Mouse (Mus musculus) testis, postnatal 14 days (tissue): ENCODE results near the gene Gm49369.
"Not testable (repeated sequence)": the region's sequence is repeated elsewhere in the genome, so short reads cannot be mapped to it uniquely, and the experiment has no call there.

Source experiments
- DNase-seq: peaks from one replicate; pipeline ENCODE4 v3.0.0; 2021; ENCODE audit warnings: low spot score

The Gm49369 gene

DNA sequence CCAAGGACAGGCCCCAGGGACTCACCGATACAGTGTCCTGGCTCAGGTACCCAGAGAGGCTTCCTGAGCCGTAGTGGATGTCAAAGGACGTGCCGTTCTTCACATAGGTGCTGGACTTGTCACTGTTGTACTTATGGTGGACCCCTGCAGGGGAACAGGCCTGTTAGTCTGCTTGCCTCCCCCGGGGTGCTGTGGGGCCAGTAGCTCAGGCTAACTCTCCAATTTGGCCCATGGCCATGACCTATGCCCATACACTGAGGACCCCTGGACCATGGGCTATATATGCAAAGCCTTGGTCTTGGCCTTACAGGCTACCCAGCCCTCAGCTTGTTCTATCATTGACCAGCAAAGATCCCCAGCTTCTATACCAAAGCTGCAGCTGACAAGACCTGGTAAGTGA, at the start of gene Gm49369:
Gm49369 (minus strand) TSS at position 101 of the 400 bp plus-strand sequence.
- DNase-seq = no peak

- no peak for DNase-seq
These were observed 48.6 kb upstream of the Gm49369 start for GRCm38 (mm10) chr7:142431106-142431505.

DNA sequence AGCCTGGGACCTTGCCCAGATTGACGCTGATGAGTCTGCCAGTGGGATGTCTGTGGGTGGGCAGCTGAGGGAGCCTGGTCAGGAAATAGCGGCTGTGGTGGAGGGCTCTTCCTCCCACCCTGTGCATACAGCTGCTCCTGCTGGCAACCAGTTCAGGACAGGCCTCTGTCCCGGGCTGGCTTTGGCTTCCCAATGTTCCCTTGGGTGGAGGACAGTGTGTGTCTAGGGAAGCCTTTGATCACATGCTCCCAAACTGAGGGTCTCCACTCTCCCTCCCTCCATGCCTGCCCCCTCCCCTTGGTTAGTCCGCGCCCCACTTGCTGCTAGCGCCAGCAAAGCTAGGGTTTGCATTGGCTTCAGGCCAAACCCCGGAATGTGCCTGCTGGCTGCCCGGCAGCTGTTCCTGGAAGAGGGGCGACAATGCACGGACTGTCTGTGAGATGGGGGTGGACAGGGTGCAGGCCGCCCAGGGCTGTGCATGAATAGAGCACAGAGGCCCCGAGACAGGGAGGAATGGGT, 47.8 kb upstream of the Gm49369 start:
- DNase-seq = no peak

- DNase-seq = no peak
These were observed 45.7 kb upstream of the Gm49369 start for GRCm38 (mm10) chr7:142428213-142428612.

- no peak for DNase-seq
These were observed 43.3 kb upstream of the Gm49369 start for GRCm38 (mm10) chr7:142425641-142426213.

GRCm38 (mm10) chr7:142421826-142422225, 39.4 kb upstream of the Gm49369 start:
- no peak for DNase-seq

GRCm38 (mm10) chr7:142419887-142420286, 37.4 kb upstream of the Gm49369 start:
- no peak for DNase-seq

DNA sequence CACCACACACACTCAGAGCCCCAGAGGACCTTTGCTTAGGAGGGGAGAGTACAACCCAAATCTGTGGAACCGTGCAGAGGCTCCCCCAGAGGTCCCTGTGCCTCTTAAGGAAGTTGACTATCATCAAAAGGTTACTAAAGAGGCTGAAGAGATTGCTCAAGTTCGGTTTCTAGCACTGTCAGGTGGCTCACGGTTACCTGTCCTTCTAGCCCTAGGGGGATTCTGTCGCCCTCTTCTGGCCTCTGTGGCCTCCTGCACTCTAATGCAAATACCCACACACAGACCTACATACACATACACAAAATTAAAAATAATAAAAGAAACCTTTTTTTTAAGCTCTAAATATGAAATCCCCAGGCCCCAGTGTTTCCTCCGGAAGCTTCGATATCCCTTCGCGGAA, 36.2 kb upstream of the Gm49369 start:
- DNase-seq = no peak

DNA sequence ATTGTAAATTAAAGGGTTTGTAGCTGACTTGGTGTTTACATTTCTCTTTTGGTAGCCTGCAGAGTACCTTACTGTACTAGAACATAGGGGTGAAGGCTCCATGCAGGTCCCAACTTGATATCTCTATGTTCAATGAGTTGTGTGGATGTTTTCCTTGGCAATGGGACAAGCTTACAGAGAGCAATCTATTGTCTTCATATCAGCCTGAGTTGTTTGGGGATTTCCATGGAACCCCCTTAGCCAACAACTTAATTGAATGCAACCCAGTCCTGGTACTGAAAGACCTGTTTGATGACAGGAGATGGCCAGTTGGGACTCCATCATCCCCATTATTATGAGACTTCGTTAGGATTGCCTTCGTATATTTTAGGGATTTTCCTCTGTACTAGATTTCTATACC, 35.6 kb upstream of the Gm49369 start:
- no peak for DNase-seq

DNA sequence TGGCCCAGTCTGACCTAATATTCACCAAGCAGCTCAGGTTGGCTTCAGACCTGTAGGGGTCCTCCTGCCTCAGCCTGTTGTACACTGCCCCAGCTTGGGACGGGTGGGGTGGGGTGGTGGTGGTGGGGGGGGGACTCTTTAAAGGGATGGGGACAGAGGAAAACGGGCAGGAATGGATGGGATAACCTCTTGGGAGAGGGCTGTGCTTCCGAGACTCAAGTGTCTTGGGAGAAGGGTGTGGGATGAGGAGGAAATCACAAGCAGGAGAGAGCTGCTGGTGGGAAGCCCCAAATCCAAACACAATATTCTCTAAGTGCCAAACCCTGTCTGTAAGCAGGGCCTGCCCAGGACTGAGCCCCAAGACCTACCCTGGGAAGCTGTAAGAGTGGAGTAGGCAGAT, 33.8 kb upstream of the Gm49369 start:
- DNase-seq = no peak

- no peak for DNase-seq
These were observed 32.8 kb upstream of the Gm49369 start for GRCm38 (mm10) chr7:142415314-142415713.

GRCm38 (mm10) chr7:142413285-142413684, 30.8 kb upstream of the Gm49369 start:
- DNase-seq = no peak

GRCm38 (mm10) chr7:142409603-142410002, 27.1 kb upstream of the Gm49369 start:
- DNase-seq = no peak

DNA sequence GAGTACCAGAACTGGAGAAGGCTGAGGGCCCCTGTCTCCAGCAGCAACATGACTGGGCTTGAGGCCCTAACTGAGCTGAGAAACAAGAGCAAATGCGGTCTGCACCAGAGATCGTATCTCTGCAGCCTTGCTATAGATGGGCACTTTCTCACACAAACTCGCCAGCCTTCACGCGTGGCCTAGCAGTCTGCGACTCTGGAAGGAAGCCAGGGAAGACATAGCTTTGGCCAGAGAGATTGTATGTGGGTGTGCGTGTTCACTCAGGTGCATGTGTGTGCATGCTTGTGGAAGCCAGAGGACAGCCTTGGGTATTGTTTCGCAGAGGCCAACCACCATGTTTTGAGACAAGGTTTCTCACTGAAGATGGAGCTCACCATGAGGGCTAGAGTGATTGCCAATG, 26.2 kb upstream of the Gm49369 start:
- DNase-seq = no peak

- no peak for DNase-seq
These were observed 25.5 kb upstream of the Gm49369 start for GRCm38 (mm10) chr7:142407935-142408334.

- not testable (repeated sequence) for DNase-seq
These were observed 22.7 kb upstream of the Gm49369 start for GRCm38 (mm10) chr7:142405134-142405533.

DNA sequence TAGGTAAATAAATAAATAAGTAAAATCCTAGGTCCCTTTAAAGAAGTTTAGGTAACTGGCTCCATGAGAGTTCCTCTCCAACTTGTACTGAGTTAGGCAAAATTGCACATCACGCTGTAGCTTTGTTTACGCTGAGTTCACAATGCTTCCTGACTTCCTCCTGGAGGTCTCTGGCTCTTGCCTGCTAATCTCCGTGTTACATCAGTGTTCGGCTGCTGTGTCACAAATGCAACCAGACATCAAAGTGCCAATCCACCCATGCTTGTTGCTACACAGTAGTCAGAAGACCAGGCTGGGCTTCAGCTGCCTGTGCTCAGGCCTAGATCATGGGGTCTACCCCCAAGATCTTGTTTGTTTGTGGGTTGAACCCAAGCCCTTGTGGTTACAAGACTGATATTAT, 21.1 kb upstream of the Gm49369 start:
- DNase-seq = no peak

GRCm38 (mm10) chr7:142400750-142401142, 18.3 kb upstream of the Gm49369 start:
- no peak for DNase-seq

DNA sequence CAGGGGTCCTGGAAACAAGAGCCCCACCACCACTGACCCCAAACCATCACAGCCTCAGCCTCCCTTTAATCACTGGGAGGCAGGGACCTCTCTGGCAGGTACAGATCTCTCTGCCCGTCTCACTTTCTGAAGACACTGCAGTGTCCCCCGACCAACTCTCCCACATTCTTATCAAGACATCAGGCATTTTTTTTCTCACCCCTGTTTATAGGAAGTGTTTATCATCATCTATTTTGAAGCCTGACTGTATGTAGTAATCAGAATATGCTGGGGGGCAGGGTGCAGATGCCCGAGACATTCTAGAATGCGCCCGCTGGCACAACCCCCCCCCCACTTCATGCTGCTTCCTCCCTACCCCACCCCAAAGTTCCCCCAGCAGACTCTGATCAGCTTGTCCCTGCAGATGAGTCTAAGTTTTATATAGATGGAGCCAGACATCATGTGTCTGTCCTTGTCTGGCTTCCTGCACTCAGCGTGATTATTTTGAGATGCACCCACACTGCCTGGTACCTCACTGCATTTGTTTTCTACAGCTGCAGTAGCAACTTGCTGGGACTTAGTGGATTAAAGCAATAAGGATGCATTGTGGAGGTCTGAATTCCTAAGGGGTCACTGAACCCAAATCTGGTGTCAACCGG, 17.8 kb upstream of the Gm49369 start:
- no peak for DNase-seq

DNA sequence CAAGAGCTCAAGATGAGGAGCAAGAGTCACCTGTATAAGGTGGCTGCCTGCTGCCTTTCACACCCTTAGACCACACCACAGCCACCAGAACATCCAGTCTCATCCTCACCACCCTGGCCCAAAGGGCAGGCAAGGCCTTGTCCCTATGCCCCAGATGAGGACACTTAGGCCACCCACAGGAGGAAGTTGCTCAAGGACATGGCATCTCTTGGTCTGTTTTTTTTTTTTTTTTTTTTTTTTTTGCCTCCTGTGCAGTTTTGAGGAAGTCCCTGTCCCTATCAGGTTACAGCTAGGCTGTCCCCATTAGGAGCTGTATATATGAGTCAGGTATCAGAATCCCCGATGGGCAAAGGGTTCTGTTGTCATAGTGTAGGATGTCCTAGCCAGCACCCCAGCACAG, 16.8 kb upstream of the Gm49369 start:
- DNase-seq = no peak

DNA sequence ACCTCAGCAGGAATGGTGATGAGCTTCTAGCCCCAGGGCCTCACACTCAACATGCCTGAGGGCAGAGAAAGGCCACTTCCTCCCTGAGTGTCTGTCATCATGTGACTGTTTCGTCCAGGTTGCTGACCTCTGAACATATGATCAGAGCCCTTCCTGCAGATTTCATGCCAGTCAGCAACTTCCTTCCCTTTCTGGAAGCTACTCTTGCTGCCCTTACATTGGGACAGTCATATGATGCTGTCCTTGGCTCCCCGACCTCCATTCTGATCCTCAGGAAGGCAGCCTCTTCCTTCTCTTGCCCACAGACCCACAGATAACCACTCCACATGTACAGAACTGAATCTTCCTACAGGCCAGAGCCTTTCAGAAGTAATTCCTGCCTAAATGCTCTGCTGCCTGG, 15.6 kb upstream of the Gm49369 start:
- no peak for DNase-seq

- DNase-seq = no peak
These were observed 14.1 kb upstream of the Gm49369 start for GRCm38 (mm10) chr7:142396611-142397010.

- DNase-seq = no peak
These were observed 13.0 kb upstream of the Gm49369 start for GRCm38 (mm10) chr7:142395472-142395871.
